Mouse (Mus musculus) MEL (cell line): Measurements from ENCODE around the gene Tuba3a. TPM values are rescaled to one million over a fixed set of nuclear protein-coding genes. Genes with fewer than 3 reads are reported as not detected.

ENCODE experiments used
- DNase-seq: peaks from one replicate; pipeline ENCODE4 v3.0.0; 2011; ENCODE audit warnings: low read depth, low spot score
- H3K27ac ChIP-seq: 2 replicates; pipeline ENCODE4 v1.5.1; 2012; ENCODE audit warnings: low read depth, mild to moderate bottlenecking, control low read depth, low read length, moderate library complexity; ENCODE audit not compliant: control insufficient read depth
- H3K27me3 ChIP-seq, 2 experiments: fragments of 150-350 bp in 1 of 2; sonication (generic) in 1 of 2; 2 replicates each; pipeline ENCODE4 v1.6.1; 2012; ENCODE audit warnings: low read length in 2 of 2, mild to moderate bottlenecking in 2 of 2, improper control_type of control experiment in 1 of 2, moderate library complexity in 1 of 2; ENCODE audit not compliant: insufficient read depth in 2 of 2, control insufficient read depth in 1 of 2
- H3K36me3 ChIP-seq, 2 experiments: 2 replicates each; pipeline ENCODE4 v1.6.1; 2012 to 2014; ENCODE audit warnings: low read length in 2 of 2, improper control_type of control experiment in 1 of 2, inconsistent platforms in 1 of 2, mild to moderate bottlenecking in 1 of 2; ENCODE audit not compliant: insufficient read depth in 2 of 2, control insufficient read depth in 1 of 2
- H3K4me1 ChIP-seq, 2 experiments: fragments of 150-350 bp in 1 of 2; sonication (generic) in 1 of 2; 2 replicates each; pipeline ENCODE4 v1.6.1; 2012; ENCODE audit warnings: low read length in 2 of 2, improper control_type of control experiment in 1 of 2, mild to moderate bottlenecking in 1 of 2; ENCODE audit not compliant: insufficient read depth in 2 of 2, control insufficient read depth in 1 of 2
- H3K4me3 ChIP-seq, 2 experiments: fragments of 150-350 bp in 1 of 2; sonication (generic) in 1 of 2; 2 replicates each; pipeline ENCODE4 v1.5.1; 2012; ENCODE audit warnings: low read depth in 2 of 2, low read length in 2 of 2, mild to moderate bottlenecking in 2 of 2, moderate library complexity in 2 of 2, control low read depth in 1 of 2, improper control_type of control experiment in 1 of 2; ENCODE audit not compliant: control insufficient read depth in 1 of 2, insufficient read depth in 1 of 2
- H3K79me2 ChIP-seq: 2 replicates; pipeline ENCODE4 v1.6.1; 2012; ENCODE audit warnings: mild to moderate bottlenecking, low read length, moderate library complexity; ENCODE audit not compliant: control insufficient read depth, poor library complexity, insufficient read depth
- H3K9ac ChIP-seq: 2 replicates; pipeline ENCODE4 v1.6.1; 2012; ENCODE audit warnings: low read depth, mild to moderate bottlenecking, control low read depth, low read length, moderate library complexity; ENCODE audit not compliant: control insufficient read depth, poor library complexity, severe bottlenecking
- H3K9me3 ChIP-seq: fragments of 150-350 bp; sonication (generic); replicated peaks from 2 replicates; pipeline ENCODE4 v1.6.1; 2012; ENCODE audit warnings: mild to moderate bottlenecking, low read length, improper control_type of control experiment, moderate library complexity; ENCODE audit not compliant: insufficient read depth
- CHD1 ChIP-seq: IDR thresholded peaks from 2 replicates; pipeline ENCODE4 v1.6.1; 2012; ENCODE audit warnings: low read depth, mild to moderate bottlenecking, inconsistent platforms, low read length, improper control_type of control experiment
- E2F4 ChIP-seq: IDR thresholded peaks from 2 replicates; pipeline ENCODE4 v1.6.1; 2011; ENCODE audit warnings: low read depth, low read length, improper control_type of control experiment, borderline replicate concordance
- EP300 ChIP-seq, 2 experiments: IDR thresholded peaks; 2 replicates each; pipeline ENCODE4 v1.6.1; 2011; ENCODE audit warnings: improper control_type of control experiment in 2 of 2, low read length in 2 of 2, low read depth in 1 of 2, mild to moderate bottlenecking in 1 of 2
- ETS1 ChIP-seq: IDR thresholded peaks from 2 replicates; pipeline ENCODE4 v1.6.1; 2012; ENCODE audit warnings: low read depth, mild to moderate bottlenecking, inconsistent platforms, low read length, improper control_type of control experiment, moderate library complexity
- GABPA ChIP-seq: IDR thresholded peaks from 2 replicates; pipeline ENCODE4 v1.6.1; 2012; ENCODE audit warnings: low read depth, mild to moderate bottlenecking, inconsistent platforms, low read length, improper control_type of control experiment, moderate library complexity
- JUND ChIP-seq: IDR thresholded peaks from 2 replicates; pipeline ENCODE4 v1.6.1; 2011; ENCODE audit warnings: low read depth, mild to moderate bottlenecking, improper control_type of control experiment, low read length
- MAFK ChIP-seq: IDR thresholded peaks from 2 replicates; pipeline ENCODE4 v1.6.1; 2011; ENCODE audit warnings: low read depth, mild to moderate bottlenecking, low read length, improper control_type of control experiment, borderline replicate concordance
- MAZ ChIP-seq: IDR thresholded peaks from 2 replicates; pipeline ENCODE4 v1.6.1; 2012; ENCODE audit warnings: low read depth, mild to moderate bottlenecking, inconsistent platforms, low read length, improper control_type of control experiment
- MEF2A ChIP-seq: IDR thresholded peaks from 2 replicates; pipeline ENCODE4 v1.6.1; 2014; ENCODE audit warnings: low read depth, mild to moderate bottlenecking, inconsistent platforms, low read length, improper control_type of control experiment; ENCODE audit not compliant: poor library complexity, insufficient replicate concordance, severe bottlenecking; ENCODE audit errors: extremely low read depth
- MXI1 ChIP-seq: IDR thresholded peaks from 2 replicates; pipeline ENCODE4 v1.6.1; 2011; ENCODE audit warnings: mild to moderate bottlenecking, low read depth, low read length, improper control_type of control experiment
- MYB ChIP-seq: IDR thresholded peaks from 2 replicates; pipeline ENCODE4 v1.6.1; 2011; ENCODE audit warnings: mild to moderate bottlenecking, low read depth, low read length, improper control_type of control experiment
- MYC ChIP-seq: IDR thresholded peaks from 2 replicates; pipeline ENCODE4 v1.6.1; 2011; ENCODE audit warnings: low read depth, mild to moderate bottlenecking, low read length, improper control_type of control experiment, moderate library complexity
- NELFE ChIP-seq: IDR thresholded peaks from 2 replicates; pipeline ENCODE4 v1.6.1; 2011; ENCODE audit warnings: low read depth, low read length, improper control_type of control experiment
- POLR2A ChIP-seq, 2 experiments: IDR thresholded peaks; 2 replicates each; pipeline ENCODE4 v1.6.1; 2011 to 2012; ENCODE audit warnings: low read length in 2 of 2, mild to moderate bottlenecking in 2 of 2, control low read depth in 1 of 2, improper control_type of control experiment in 1 of 2, low read depth in 1 of 2, moderate library complexity in 1 of 2; ENCODE audit not compliant: control insufficient read depth in 1 of 2, insufficient read depth in 1 of 2, poor library complexity in 1 of 2
- POLR2AphosphoS2 ChIP-seq: IDR thresholded peaks from 2 replicates; pipeline ENCODE4 v1.6.1; 2011; ENCODE audit warnings: low read length, improper control_type of control experiment
- POLR2AphosphoS5 ChIP-seq: IDR thresholded peaks from 2 replicates; pipeline ENCODE4 v1.6.1; 2012; ENCODE audit warnings: low read depth, borderline replicate concordance, mild to moderate bottlenecking, inconsistent platforms, low read length, moderate library complexity, mixed read lengths
- RAD21 ChIP-seq: IDR thresholded peaks from 2 replicates; pipeline ENCODE4 v1.6.1; 2011; ENCODE audit warnings: mild to moderate bottlenecking, low read depth, low read length, improper control_type of control experiment
- SIN3A ChIP-seq: IDR thresholded peaks from 2 replicates; pipeline ENCODE4 v1.6.1; 2012; ENCODE audit warnings: low read length, improper control_type of control experiment, inconsistent platforms
- TAL1 ChIP-seq: IDR thresholded peaks from 2 replicates; pipeline ENCODE4 v1.6.1; 2012; ENCODE audit warnings: mild to moderate bottlenecking, inconsistent platforms, low read length, moderate library complexity, mixed read lengths
- TBP ChIP-seq: IDR thresholded peaks from 2 replicates; pipeline ENCODE4 v1.8.0; 2011; ENCODE audit warnings: low read depth, low read length, improper control_type of control experiment
- TCF12 ChIP-seq: IDR thresholded peaks from 2 replicates; pipeline ENCODE4 v1.6.1; 2014; ENCODE audit warnings: low read depth, mild to moderate bottlenecking, inconsistent platforms, low read length, improper control_type of control experiment, moderate library complexity
- UBTF ChIP-seq: IDR thresholded peaks from 2 replicates; pipeline ENCODE4 v1.6.1; 2012; ENCODE audit warnings: low read depth, mild to moderate bottlenecking, inconsistent platforms, low read length, improper control_type of control experiment, moderate library complexity, borderline replicate concordance; ENCODE audit not compliant: insufficient read depth
- USF1 ChIP-seq: IDR thresholded peaks from 2 replicates; pipeline ENCODE4 v1.6.1; 2014; ENCODE audit warnings: low read depth, mild to moderate bottlenecking, inconsistent platforms, low read length, improper control_type of control experiment, moderate library complexity
- USF2 ChIP-seq, 2 experiments: IDR thresholded peaks; 2 replicates each; pipeline ENCODE4 v1.6.1; 2011 to 2012; ENCODE audit warnings: improper control_type of control experiment in 2 of 2, low read length in 2 of 2, borderline replicate concordance in 1 of 2, inconsistent platforms in 1 of 2, low read depth in 1 of 2, mild to moderate bottlenecking in 1 of 2; ENCODE audit not compliant: insufficient read depth in 1 of 2
- ZC3H11A ChIP-seq: IDR thresholded peaks from 2 replicates; pipeline ENCODE4 v1.6.1; 2012; ENCODE audit warnings: low read depth, mild to moderate bottlenecking, inconsistent platforms, low read length, improper control_type of control experiment
- ZMIZ1 ChIP-seq: IDR thresholded peaks from 2 replicates; pipeline ENCODE4 v1.6.1; 2012; ENCODE audit warnings: low read depth, mild to moderate bottlenecking, inconsistent platforms, low read length, improper control_type of control experiment, moderate library complexity
- ZNF384 ChIP-seq: IDR thresholded peaks from 2 replicates; pipeline ENCODE4 v1.6.1; 2012; ENCODE audit warnings: low read depth, mild to moderate bottlenecking, inconsistent platforms, low read length, improper control_type of control experiment
- polyA plus RNA-seq, 2 experiments: library from polyadenylated mRNA; stranded (reverse) in 1 of 2; unstranded in 1 of 2; fragments of >175 nt in 1 of 2; fragments of >200 nt in 1 of 2; gene quantifications; 2 replicates each; pipeline versions ENCODE4 v1.2.1 to v1.2.4; 2012; ENCODE audit warnings: low replicate concordance in 2 of 2, low read depth in 1 of 2; ENCODE audit not compliant: insufficient read length in 2 of 2, insufficient read depth in 1 of 2, missing spikeins in 1 of 2
- total RNA-seq: library from RNA; depleted of rRNA; stranded (reverse); fragments of 300-350 nt; gene quantifications from 2 replicates; pipeline ENCODE4 v1.2.3, GENCODE M21; 2012

The Tuba3a gene
- total and polyA plus RNA-seq, 3 experiments, result 0.06 TPM; not detected in 2

DNA sequence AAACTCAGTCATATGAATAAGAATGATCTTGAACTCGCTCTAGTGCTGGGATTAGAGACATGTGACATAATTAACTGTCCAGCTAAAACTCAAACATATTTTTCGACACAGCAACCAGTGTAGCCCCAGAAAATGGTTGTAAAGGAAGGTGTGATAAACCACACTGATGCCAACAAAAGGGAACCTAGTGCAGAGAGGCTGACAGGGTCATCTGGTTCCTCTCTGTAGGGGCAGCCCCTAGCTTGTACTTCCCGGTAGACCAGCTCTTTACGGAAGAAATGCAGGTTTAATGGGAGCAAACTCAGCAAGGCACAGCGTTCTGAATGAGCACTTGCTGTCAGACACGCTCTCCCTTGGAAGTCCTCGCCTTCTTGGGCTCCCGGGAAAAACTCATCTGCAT lies 6.1 kb downstream of the Tuba3a start:
- TF ChIP-seq ETS1, result no peak
- no peak for TF ChIP-seq MAFK
- no peak for TF ChIP-seq NELFE
- no peak for TF ChIP-seq UBTF
- no peak for TF ChIP-seq USF2 (IDR thresholded peaks at IDR 0.05; ENCODE audit: borderline replicate concordance in 1 of 2, insufficient read depth in 1 of 2, low read depth in 1 of 2, low read length in 2 of 2)
- no peak for TF ChIP-seq MEF2A
- no peak for TF ChIP-seq MYB
- no peak for TF ChIP-seq ZC3H11A
- no peak for TF ChIP-seq ZMIZ1
- TF ChIP-seq JUND, result no peak
- no peak for TF ChIP-seq TCF12
- no peak for TF ChIP-seq RAD21
- TF ChIP-seq POLR2AphosphoS5, result no peak
- TF ChIP-seq POLR2A (IDR thresholded peaks at IDR 0.05; ENCODE audit: control insufficient read depth in 1 of 2, insufficient read depth in 1 of 2, low read depth in 1 of 2, low read length in 2 of 2, poor library complexity in 1 of 2), result no peak
- no peak for TF ChIP-seq TAL1
- Histone ChIP-seq H3K27ac (no peak overlapping the region), H3K9me3 (no peaks in the 10 kb centered on the region), H3K4me3 (no peak overlapping the region), H3K9ac (no peak overlapping the region), H3K79me2 (no peaks in the 10 kb centered on the region), H3K4me1 (no peaks in the 10 kb centered on the region), H3K36me3 (no peaks in the 10 kb centered on the region), H3K27me3 (peaks cover 2 to 3% of the 10 kb centered on the region in 2 experiments; a peak in 2 of 4 replicates)
- DNase-seq, result no peak

GRCm38 (mm10) chr6:125274841-125275563 lies 10.8 kb downstream of the Tuba3a start:
- no peaks in the 10 kb centered on the region for H3K9me3 ChIP-seq
- H3K36me3 ChIP-seq, result peaks cover 0 to 13% of the 10 kb centered on the region in 2 experiments; a peak in 2 of 4 replicates
- DNase-seq, result peak; percentile 79
- H3K4me3 ChIP-seq, result no peak overlapping the region
- no peak overlapping the region for H3K9ac ChIP-seq
- no peak overlapping the region for H3K27ac ChIP-seq
- peaks cover 0 to 3% of the 10 kb centered on the region in 2 experiments; a peak in 1 of 4 replicates for H3K27me3 ChIP-seq
- peaks cover 0 to 10% of the 10 kb centered on the region in 2 experiments; a peak in 2 of 4 replicates for H3K4me1 ChIP-seq
- no peaks in the 10 kb centered on the region for H3K79me2 ChIP-seq
- TF ChIP-seq JUND (no peak), RAD21 (peak; percentile 57), GABPA (no peak), ZMIZ1 (no peak), MYC (no peak), EP300 (IDR thresholded peaks at IDR 0.05; ENCODE audit: low read depth in 1 of 2, low read length in 2 of 2) (no peak), MXI1 (no peak), POLR2A (IDR thresholded peaks at IDR 0.05; ENCODE audit: control insufficient read depth in 1 of 2, insufficient read depth in 1 of 2, low read depth in 1 of 2, low read length in 2 of 2, poor library complexity in 1 of 2) (no peak), E2F4 (no peak), CHD1 (no peak), ZNF384 (0 out of 2 replicates have a peak, but pooled peaks have one; percentile 27), MAZ (no peak), MAFK (no peak; the same call in 1 of the 2 replicates), ETS1 (no peak), SIN3A (0 out of 2 replicates have a peak, but pooled peaks have one; percentile 18), POLR2AphosphoS2 (no peak), TBP (no peak), NELFE (no peak), USF2 (IDR thresholded peaks at IDR 0.05; ENCODE audit: borderline replicate concordance in 1 of 2, insufficient read depth in 1 of 2, low read depth in 1 of 2, low read length in 2 of 2) (no peak), USF1 (no peak), ZC3H11A (peak; percentile 56), TCF12 (no peak), MEF2A (no peak), MYB (no peak)
